Mouse (Mus musculus) midbrain, embryonic 10.5 days (tissue): ENCODE results near the gene Cfd. TPM values are rescaled to one million over a fixed set of nuclear protein-coding genes. Genes with fewer than 3 reads are reported as not detected.

Experiments
- DNase-seq: peaks from one replicate; pipeline ENCODE4 v3.0.0-alpha.2; 2017; ENCODE audit warnings: low spot score
- H3K27ac ChIP-seq: fragments of 300-500 bp; sonication (generic); replicated peaks from 2 replicates; pipeline ENCODE4 v1.5.1; 2016; ENCODE audit warnings: mild to moderate bottlenecking
- H3K27me3 ChIP-seq: fragments of 300-500 bp; sonication (generic); 2 replicates; pipeline ENCODE4 v1.6.1; 2016; ENCODE audit warnings: low read depth, mild to moderate bottlenecking; ENCODE audit not compliant: poor library complexity, severe bottlenecking
- H3K36me3 ChIP-seq: fragments of 300-500 bp; sonication (generic); 2 replicates; pipeline ENCODE4 v1.6.1; 2016; ENCODE audit warnings: mild to moderate bottlenecking, moderate library complexity
- H3K4me1 ChIP-seq: fragments of 300-500 bp; sonication (generic); 2 replicates; pipeline ENCODE4 v1.6.1; 2016
- H3K4me3 ChIP-seq: fragments of 300-500 bp; sonication (generic); 2 replicates; pipeline ENCODE4 v1.5.1; 2016; ENCODE audit warnings: mild to moderate bottlenecking, moderate library complexity
- H3K9me3 ChIP-seq: fragments of 300-500 bp; sonication (generic); replicated peaks from 2 replicates; pipeline ENCODE4 v1.6.1; 2016; ENCODE audit warnings: mild to moderate bottlenecking
- WGBS: fragments of 180-500 bp; shearing (Covaris S2); methylation state at CpG from one replicate; pipeline ENCODE4 v1.1.7; 2016; 5-methylcytosine and 5-hydroxymethylcytosine counted together
- microRNA-seq: library from miRNA; unstranded; fragments of <30 nt; microRNA quantifications from one replicate; pipeline ENCODE4, GENCODE M21; 2017
- polyA plus RNA-seq: library from polyadenylated mRNA; unstranded; fragments of >200 nt; fragmentation: Nextera tagmentation; extraction: Ambion mirVana; gene quantifications from 2 replicates; pipeline ENCODE4 v1.2.1, GENCODE M21; 2016

Cfd gene
- polyA plus RNA-seq, 1 experiment from 2014 or later, result not detected

DNA sequence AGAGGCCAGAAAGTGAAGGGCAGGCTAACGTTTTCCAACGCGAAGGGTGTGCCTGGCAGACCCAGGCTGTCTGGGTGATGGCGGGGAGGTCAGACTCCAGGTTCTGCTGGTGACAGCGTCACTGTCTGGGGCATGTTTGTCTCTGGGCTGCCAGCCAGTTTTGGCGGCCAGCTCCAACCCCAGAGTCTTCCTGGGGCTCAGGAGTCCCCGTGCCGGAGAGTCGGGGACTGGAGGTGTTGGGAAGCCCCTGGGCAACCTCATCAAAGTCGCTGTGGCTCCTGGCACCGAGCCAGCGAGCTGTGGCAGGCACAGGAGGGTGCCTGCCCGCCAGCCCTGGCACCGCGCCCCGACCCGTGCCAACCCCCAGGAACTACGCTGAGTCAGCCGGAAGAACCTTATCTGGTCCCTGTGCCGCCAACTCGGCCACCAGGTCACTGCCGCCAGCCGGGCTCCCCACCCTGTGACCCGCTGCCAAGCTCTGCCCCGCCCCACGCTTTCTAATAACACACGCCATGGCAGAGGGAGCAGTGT is 46.3 kb downstream of the Cfd start:
- WGBS, result 88% methylated on average over 27 of the region's 27 CpGs
- peaks cover 81% of the 10 kb centered on the region for H3K36me3 ChIP-seq
- no peak overlapping the region for H3K27ac ChIP-seq
- no peak overlapping the region for H3K4me3 ChIP-seq
- H3K4me1 ChIP-seq, result peaks cover 64% of the 10 kb centered on the region
- no peaks in the 10 kb centered on the region for H3K9me3 ChIP-seq
- no peak for DNase-seq
- peaks cover 20% of the 10 kb centered on the region for H3K27me3 ChIP-seq

DNA sequence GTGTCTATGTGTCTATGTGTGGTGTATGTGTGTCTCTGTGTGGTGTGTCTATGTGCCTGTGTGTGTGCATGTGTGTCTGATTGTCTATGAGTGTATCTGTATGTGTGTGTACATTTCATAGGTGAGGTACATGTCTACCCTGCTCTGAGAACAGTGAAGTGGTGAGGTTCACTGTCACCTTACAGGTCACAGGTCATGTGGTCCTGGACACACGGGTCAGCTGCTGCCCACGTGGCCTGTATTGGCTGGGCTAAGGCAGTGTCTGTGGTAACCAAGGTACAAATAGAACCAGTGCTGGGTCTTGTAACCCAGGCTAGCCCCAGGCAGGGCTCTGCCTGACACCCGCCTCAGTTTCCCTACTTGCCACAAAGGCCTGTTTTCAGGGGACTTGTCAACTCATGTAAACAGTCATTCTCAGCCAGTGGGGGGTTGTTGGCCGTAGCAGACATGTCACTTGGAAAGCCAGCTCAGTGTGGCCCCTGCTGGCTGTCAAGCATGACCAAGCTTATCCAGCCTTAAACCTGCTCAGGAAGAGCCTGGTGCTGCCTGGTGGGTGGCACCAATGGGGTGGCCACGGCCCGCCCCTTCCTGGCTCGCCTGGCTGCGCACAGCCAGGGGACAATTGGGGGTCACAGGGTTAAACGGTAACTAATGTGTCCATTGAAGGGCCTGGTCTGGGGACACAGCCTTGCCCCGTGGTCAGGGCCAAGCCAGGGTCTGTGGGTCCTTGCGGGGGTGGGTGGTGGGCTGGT is 47.3 kb downstream of the Cfd start:
- H3K27ac ChIP-seq, result no peak overlapping the region
- H3K36me3 ChIP-seq, result peaks cover 76% of the 10 kb centered on the region
- 42% methylated on average over 11 of the region's 11 CpGs for WGBS
- no peak overlapping the region for H3K4me3 ChIP-seq
- no peak for DNase-seq
- H3K9me3 ChIP-seq, result no peaks in the 10 kb centered on the region
- peaks cover 54% of the 10 kb centered on the region for H3K4me1 ChIP-seq
- peaks cover 20% of the 10 kb centered on the region for H3K27me3 ChIP-seq

DNA sequence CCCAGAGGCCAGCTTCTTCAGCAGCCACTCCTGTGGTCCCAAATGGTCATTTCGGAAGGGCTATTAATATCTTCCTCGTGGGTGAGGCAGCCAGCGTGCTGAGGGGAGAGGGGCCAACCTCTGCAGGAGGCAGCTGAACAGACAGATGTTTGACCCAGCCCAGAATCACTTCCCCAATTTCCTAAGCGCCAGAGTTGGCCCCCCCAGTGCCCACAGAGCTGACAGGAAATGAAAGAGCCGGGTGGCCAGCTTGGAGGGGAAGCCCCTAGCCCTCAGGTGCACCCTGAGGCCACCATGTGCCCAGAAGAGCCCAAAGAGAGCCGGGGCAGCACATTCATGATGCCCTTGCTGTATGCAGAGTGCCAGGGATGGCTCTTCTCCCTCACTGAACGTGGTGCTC is 50.1 kb downstream of the Cfd start:
- no peak for DNase-seq
- Histone ChIP-seq H3K36me3 (peaks cover 48% of the 10 kb centered on the region), H3K4me1 (peaks cover 61% of the 10 kb centered on the region), H3K4me3 (no peak overlapping the region), H3K27me3 (peaks cover 8% of the 10 kb centered on the region; the same call in 1 of the 2 replicates), H3K9me3 (no peaks in the 10 kb centered on the region), H3K27ac (no peak overlapping the region)
- WGBS, result 77% methylated on average over 7 of the region's 7 CpGs

Small RNA genes lying within 50 kb of the gene (microRNA-seq; reads per million reads assigned to microRNA genes)
- gene Mir6910, result not detected

Other genes starting within 250 kb of the Cfd start
- not detected in 2 replicates for gene Odf3l2, start 245.1 kb upstream of the Cfd start, polyA plus RNA-seq
- 0.89 and 1.1 TPM in 2 replicates for gene Madcam1, start 226.3 kb upstream of the Cfd start, polyA plus RNA-seq
- 68.3 and 74.9 TPM in 2 replicates for gene Tpgs1, start 221.5 kb upstream of the Cfd start, polyA plus RNA-seq
- 223 and 270 TPM in 2 replicates for gene Cdc34, start 208.7 kb upstream of the Cfd start, polyA plus RNA-seq
- 0.98 and 1.0 TPM in 2 replicates for gene Gzmm, start 201.8 kb upstream of the Cfd start, polyA plus RNA-seq
- 607 and 655 TPM in 2 replicates for gene Bsg, start 186.4 kb upstream of the Cfd start, polyA plus RNA-seq
- 0.05 TPM in 2 replicates for gene Hcn2, start 174.2 kb upstream of the Cfd start, polyA plus RNA-seq
- gene Polrmt, start 144.3 kb upstream of the Cfd start, polyA plus RNA-seq, result 48.6 and 51.7 TPM in 2 replicates
- gene Fgf22, start 135.8 kb upstream of the Cfd start, polyA plus RNA-seq, result 0.27 and 0.42 TPM in 2 replicates
- gene Rnf126, start 123.9 kb upstream of the Cfd start, polyA plus RNA-seq, result 109 and 118 TPM in 2 replicates
- 1.1 and 1.8 TPM in 2 replicates for gene Fstl3, start 113.6 kb upstream of the Cfd start, polyA plus RNA-seq
- 0.05 TPM in 1 of 2 replicates, not detected in the other for gene Prss57, start 99.9 kb upstream of the Cfd start, polyA plus RNA-seq
- 130 and 153 TPM in 2 replicates for gene Palm, start 97.3 kb upstream of the Cfd start, polyA plus RNA-seq
- 0.46 and 0.67 TPM in 2 replicates for gene Misp, start 69.9 kb upstream of the Cfd start, polyA plus RNA-seq
- gene Ptbp1, start 36.4 kb upstream of the Cfd start, polyA plus RNA-seq, result 296 and 334 TPM in 2 replicates
- 8.0 and 13.5 TPM in 2 replicates for gene Prtn3, start 16.4 kb upstream of the Cfd start, polyA plus RNA-seq
- 110 and 169 TPM in 2 replicates for gene Plppr3, start 16.2 kb upstream of the Cfd start, polyA plus RNA-seq
- gene Elane, start 4.6 kb upstream of the Cfd start, polyA plus RNA-seq, result 0.16 and 0.46 TPM in 2 replicates
- 69.8 and 70.8 TPM in 2 replicates for gene Med16, start 18.1 kb downstream of the Cfd start, polyA plus RNA-seq
- 2.0 and 5.5 TPM in 2 replicates for gene Gm26602, start 20.0 kb downstream of the Cfd start, polyA plus RNA-seq
- gene Kiss1r, start 26.1 kb downstream of the Cfd start, polyA plus RNA-seq, result 1.0 and 1.2 TPM in 2 replicates
- gene R3hdm4, start 30.4 kb downstream of the Cfd start, polyA plus RNA-seq, result 126 and 154 TPM in 2 replicates
- 12.5 and 13.4 TPM in 2 replicates for gene Arid3a, start 36.2 kb downstream of the Cfd start, polyA plus RNA-seq
- 136 and 155 TPM in 2 replicates for gene Wdr18, start 69.3 kb downstream of the Cfd start, polyA plus RNA-seq
- gene Grin3b, start 79.9 kb downstream of the Cfd start, polyA plus RNA-seq, result 0.25 and 0.30 TPM in 2 replicates
- gene Tmem259, start 93.5 kb downstream of the Cfd start, polyA plus RNA-seq, result 11.0 TPM in 2 replicates
- 198 and 199 TPM in 2 replicates for gene Cnn2, start 97.7 kb downstream of the Cfd start, polyA plus RNA-seq
- 3.2 and 4.8 TPM in 2 replicates for gene Abca7, start 105.6 kb downstream of the Cfd start, polyA plus RNA-seq
- gene Arhgap45, start 125.8 kb downstream of the Cfd start, polyA plus RNA-seq, result 7.9 and 8.0 TPM in 2 replicates
- 233 and 276 TPM in 2 replicates for gene Polr2e, start 148.9 kb downstream of the Cfd start, polyA plus RNA-seq
- gene Gpx4, start 156.3 kb downstream of the Cfd start, polyA plus RNA-seq, result 702 and 747 TPM in 2 replicates
- 15.0 and 15.2 TPM in 2 replicates for gene Sbno2, start 214.7 kb downstream of the Cfd start, polyA plus RNA-seq
- gene Stk11, start 224.9 kb downstream of the Cfd start, polyA plus RNA-seq, result 18.0 and 19.7 TPM in 2 replicates
- gene Atp5d, start 247.8 kb downstream of the Cfd start, polyA plus RNA-seq, result 463 and 481 TPM in 2 replicates
- gene Cbarp, start 250.0 kb downstream of the Cfd start, polyA plus RNA-seq, result 7.8 and 9.3 TPM in 2 replicates